Mouse (Mus musculus): ENCODE measurements around the gene Tspyl2. TPM values are rescaled to one million over a fixed set of nuclear protein-coding genes. Genes with fewer than 3 reads are reported as not detected.
A peak's percentile ranks its signal among the peaks of the same experiment; 100 is the strongest.
"Not testable (repeated sequence)": the region's sequence is repeated elsewhere in the genome, so short reads cannot be mapped to it uniquely, and the experiment has no call there.

Gene Tspyl2
- polyA plus RNA-seq, 1 experiment from 2014 or later: 71.6 TPM

- ATAC-seq (ENCODE audit: low FRiP score); H3K9ac ChIP-seq (replicated peaks); H3K4me2 ChIP-seq; H3K36me3 ChIP-seq; H3K27ac ChIP-seq (replicated peaks); H3K4me3 ChIP-seq (replicated peaks); H3K9me3 ChIP-seq (replicated peaks): not testable (repeated sequence)
- peaks cover 46% of the 10 kb centered on the region for H3K27me3 ChIP-seq (replicated peaks)
- peaks cover 11% of the 10 kb centered on the region for H3K4me1 ChIP-seq
Observed at GRCm38 (mm10) chrX:152329400-152329799, 12.8 kb downstream of the Tspyl2 start.

- Histone ChIP-seq H3K9ac (replicated peaks) (no peak overlapping the region; the same call in 1 of the 2 replicates), H3K27me3 (replicated peaks) (peaks cover 38% of the 10 kb centered on the region)
Observed at GRCm38 (mm10) chrX:152327689-152328052, 14.6 kb downstream of the Tspyl2 start.

DNA sequence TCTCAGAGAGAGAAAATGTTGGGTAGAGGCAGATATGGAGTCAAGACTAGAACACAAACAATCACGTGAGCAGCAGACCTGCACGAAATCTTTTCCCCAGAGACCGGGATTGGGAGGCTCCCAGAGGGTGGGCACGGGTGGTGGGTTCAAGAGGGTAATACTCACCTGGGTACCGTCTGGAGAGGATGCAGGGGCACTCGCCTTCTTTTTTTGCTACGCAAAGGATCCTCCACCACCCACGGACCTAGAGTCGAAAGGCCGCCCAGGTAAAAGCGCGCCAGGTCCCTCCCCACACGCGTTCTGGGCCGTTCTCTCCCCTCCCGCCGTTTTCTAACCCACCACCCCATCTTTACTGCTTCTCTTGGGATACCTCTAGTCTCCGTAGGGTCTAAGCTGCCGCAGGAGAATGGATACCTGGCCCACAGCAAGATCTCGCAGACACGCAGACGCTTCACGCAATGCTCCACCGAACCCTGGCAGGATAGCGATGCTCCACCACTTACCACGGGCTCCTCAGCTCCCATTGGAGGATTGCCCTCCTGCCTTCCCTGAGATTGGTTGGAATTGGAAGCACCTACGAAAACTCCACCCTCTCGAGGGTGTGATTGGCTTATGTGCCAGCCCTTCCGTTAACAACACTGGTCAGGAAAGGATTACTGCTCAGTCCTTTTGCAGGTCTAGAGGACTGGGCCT, 15.1 kb downstream of the Tspyl2 start, which contains the start of gene Kantr:
TSS of gene Kantr (minus strand) at position 500 of the 693 bp plus-strand sequence.
- peak; percentile 100 for ATAC-seq (ENCODE audit: low FRiP score)
- H3K4me2 ChIP-seq: peak within 1 kb of the TSS; percentile 57
- H3K27ac ChIP-seq (replicated peaks): peak within 1 kb of the TSS; percentile 77
- H3K4me1 ChIP-seq: peaks cover 11% of the 10 kb centered on the region
- peak within 1 kb of the TSS; percentile 61 for H3K9ac ChIP-seq (replicated peaks)
- H3K27me3 ChIP-seq (replicated peaks): peaks cover 38% of the 10 kb centered on the region
- no peaks in the 10 kb centered on the region for H3K9me3 ChIP-seq (replicated peaks)
- peak within 1 kb of the TSS; percentile 53 for H3K4me3 ChIP-seq (replicated peaks)
- 22% methylated on average over 29 of the region's 29 CpGs for WGBS
- H3K36me3 ChIP-seq: no peaks in the 10 kb centered on the region

More at GRCm38 (mm10) chrX:152327689-152328052, 14.6 kb downstream of the Tspyl2 start:
- H3K36me3 ChIP-seq: no peaks in the 10 kb centered on the region
- ATAC-seq (ENCODE audit: low FRiP score): peak; percentile 11; the same call in 1 of the 2 replicates
- no peaks in the 10 kb centered on the region for H3K9me3 ChIP-seq (replicated peaks)
- whole genome bisulfite sequencing: 23% methylated on average over 8 of the region's 8 CpGs
- peak overlapping the region; percentile 57 for H3K4me2 ChIP-seq
- H3K27ac ChIP-seq (replicated peaks): peak overlapping the region; percentile 58
- peaks cover 11% of the 10 kb centered on the region for H3K4me1 ChIP-seq
- H3K4me3 ChIP-seq (replicated peaks): peak overlapping the region; percentile 53

DNA sequence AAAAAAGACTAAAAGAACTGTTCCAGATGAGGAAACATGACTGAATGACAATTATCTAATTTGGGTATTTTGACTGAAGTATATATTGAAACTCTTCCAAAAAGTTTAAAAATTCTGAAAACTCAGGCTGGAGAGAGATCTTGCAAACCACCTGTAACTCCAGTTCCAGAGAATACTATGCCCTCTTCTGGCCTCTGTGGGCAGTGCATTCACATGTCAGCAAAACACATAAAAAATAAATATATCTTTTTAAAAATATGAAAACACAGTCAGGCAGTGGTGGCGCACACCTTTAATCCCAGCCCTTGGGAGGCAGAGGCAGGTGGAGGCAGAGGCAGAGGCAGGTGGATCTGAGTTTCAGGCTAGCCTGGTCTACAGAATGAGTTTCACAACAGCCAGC, 18.6 kb downstream of the Tspyl2 start:
- no peak overlapping the region for H3K9ac ChIP-seq (replicated peaks)
- peaks cover 11% of the 10 kb centered on the region for H3K4me1 ChIP-seq
- peaks cover 23% of the 10 kb centered on the region for H3K27me3 ChIP-seq (replicated peaks)
- ATAC-seq (ENCODE audit: low FRiP score): no peak
- H3K27ac ChIP-seq (replicated peaks): no peak overlapping the region
- no peaks in the 10 kb centered on the region for H3K9me3 ChIP-seq (replicated peaks)
- H3K4me2 ChIP-seq: no peak overlapping the region
- no peak overlapping the region for H3K4me3 ChIP-seq (replicated peaks)
- 100% methylated on average over 1 of the region's 1 CpGs for WGBS
- no peaks in the 10 kb centered on the region for H3K36me3 ChIP-seq

DNA sequence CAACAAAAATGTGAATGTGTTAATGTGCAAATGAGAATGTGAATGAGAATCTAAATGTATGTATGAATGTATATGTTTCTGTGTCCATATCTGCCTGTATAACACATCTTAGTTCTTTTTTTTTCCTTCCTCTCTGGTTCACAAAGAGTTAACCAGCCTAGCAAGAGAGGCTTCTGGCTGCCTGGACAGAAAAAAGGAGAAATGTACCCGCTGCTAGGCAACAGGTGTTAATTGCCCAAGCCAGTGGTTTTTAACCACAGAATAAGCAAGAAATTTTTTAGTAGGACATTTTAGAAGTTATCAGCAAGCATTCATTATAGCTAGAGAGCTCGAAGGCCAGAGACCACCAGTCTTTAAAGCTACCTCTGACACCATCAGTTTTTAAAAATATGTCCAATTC, 19.4 kb downstream of the Tspyl2 start:
- Histone ChIP-seq H3K27me3 (replicated peaks) (peaks cover 18% of the 10 kb centered on the region), H3K27ac (replicated peaks) (no peak overlapping the region), H3K9ac (replicated peaks) (no peak overlapping the region), H3K4me3 (replicated peaks) (no peak overlapping the region), H3K36me3 (no peaks in the 10 kb centered on the region), H3K4me2 (no peak overlapping the region), H3K9me3 (replicated peaks) (no peaks in the 10 kb centered on the region), H3K4me1 (peaks cover 10% of the 10 kb centered on the region)
- ATAC-seq (ENCODE audit: low FRiP score): no peak
- WGBS: 53% methylated on average over 2 of the region's 2 CpGs

DNA sequence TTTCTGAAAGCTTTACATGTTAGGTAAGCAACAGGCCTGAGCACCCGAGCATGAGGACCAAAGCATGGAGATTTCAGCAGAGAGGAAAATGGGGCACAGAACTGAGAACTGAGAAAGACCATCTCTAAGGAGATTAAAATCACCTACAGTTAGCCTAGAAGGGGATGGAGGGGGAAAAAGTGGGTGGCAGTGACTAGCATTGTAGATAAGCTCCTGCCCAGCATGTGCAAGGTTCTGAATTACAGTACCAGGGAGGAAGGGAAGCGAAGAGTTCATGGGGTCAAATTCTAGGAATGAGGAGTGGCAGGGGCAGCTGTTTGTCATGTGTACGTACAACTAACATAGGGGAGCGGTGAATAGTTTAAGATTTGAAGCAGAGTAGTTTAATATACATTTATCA, 21.7 kb downstream of the Tspyl2 start:
- Histone ChIP-seq H3K9me3 (replicated peaks) (no peaks in the 10 kb centered on the region), H3K36me3 (no peaks in the 10 kb centered on the region), H3K27ac (replicated peaks) (no peak overlapping the region), H3K4me1 (no peaks in the 10 kb centered on the region), H3K9ac (replicated peaks) (no peak overlapping the region), H3K4me3 (replicated peaks) (no peak overlapping the region), H3K27me3 (replicated peaks) (peaks cover 14% of the 10 kb centered on the region; the same call in 1 of the 2 replicates), H3K4me2 (no peak overlapping the region)
- ATAC-seq (ENCODE audit: low FRiP score): no peak
- WGBS: 93% methylated on average over 4 of the region's 4 CpGs

GRCm38 (mm10) chrX:152307942-152308341, 34.3 kb downstream of the Tspyl2 start:
- Histone ChIP-seq H3K9me3 (replicated peaks) (no peaks in the 10 kb centered on the region), H3K36me3 (no peaks in the 10 kb centered on the region), H3K27me3 (replicated peaks) (peaks cover 22% of the 10 kb centered on the region), H3K27ac (replicated peaks) (no peak overlapping the region), H3K4me2 (no peak overlapping the region), H3K4me1 (no peaks in the 10 kb centered on the region), H3K9ac (replicated peaks) (no peak overlapping the region), H3K4me3 (replicated peaks) (no peak overlapping the region)
- ATAC-seq (ENCODE audit: low FRiP score): no peak
- WGBS: 56% methylated on average over 2 of the region's 2 CpGs

DNA sequence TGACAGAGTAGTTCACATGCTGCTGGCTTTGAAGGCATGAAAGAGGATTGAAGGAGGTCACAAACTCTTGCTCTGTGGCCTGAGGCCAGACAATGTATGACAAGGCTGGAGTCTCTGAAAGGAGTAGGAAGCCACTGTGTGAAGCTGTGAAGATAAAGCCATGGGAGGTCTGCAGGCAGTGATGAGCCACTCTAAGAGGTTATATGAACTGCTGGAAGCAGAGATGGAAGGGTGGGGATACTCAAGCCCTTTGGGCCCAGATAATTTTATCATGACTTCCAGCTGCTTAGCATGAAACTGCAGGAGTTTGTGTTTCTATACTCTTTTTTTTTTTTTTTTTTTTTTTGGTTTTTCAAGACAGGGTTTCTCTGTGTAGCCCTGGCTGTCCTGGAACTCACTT, 34.9 kb downstream of the Tspyl2 start:
- Histone ChIP-seq H3K9me3 (replicated peaks) (no peaks in the 10 kb centered on the region), H3K27me3 (replicated peaks) (peaks cover 22% of the 10 kb centered on the region), H3K4me1 (no peaks in the 10 kb centered on the region), H3K36me3 (no peaks in the 10 kb centered on the region), H3K4me3 (replicated peaks) (no peak overlapping the region), H3K27ac (replicated peaks) (no peak overlapping the region), H3K9ac (replicated peaks) (no peak overlapping the region), H3K4me2 (no peak overlapping the region)
- no peak for ATAC-seq (ENCODE audit: low FRiP score)

DNA sequence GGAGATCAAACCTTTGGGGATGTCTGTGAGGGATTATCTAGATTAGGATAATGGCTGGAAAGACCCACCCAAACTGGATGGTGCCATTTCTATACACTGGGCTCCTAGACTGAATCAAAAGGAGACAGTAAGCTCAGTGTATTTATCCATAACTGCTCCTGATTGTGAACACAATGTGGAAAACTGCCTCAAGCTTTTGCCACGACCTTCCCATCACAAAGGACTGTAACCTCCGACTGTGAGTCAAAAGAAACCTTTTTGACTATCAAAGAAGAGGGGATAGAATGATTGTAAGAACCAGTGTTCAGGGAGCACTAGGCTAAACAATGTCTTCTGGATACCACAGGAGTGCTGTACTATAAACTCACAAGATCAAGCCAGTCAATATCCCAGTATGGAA, 36.0 kb downstream of the Tspyl2 start:
- Histone ChIP-seq H3K4me1 (no peaks in the 10 kb centered on the region), H3K9ac (replicated peaks) (no peak overlapping the region), H3K36me3 (no peaks in the 10 kb centered on the region), H3K4me2 (no peak overlapping the region), H3K9me3 (replicated peaks) (no peaks in the 10 kb centered on the region), H3K4me3 (replicated peaks) (no peak overlapping the region), H3K27me3 (replicated peaks) (peaks cover 31% of the 10 kb centered on the region), H3K27ac (replicated peaks) (no peak overlapping the region)
- no peak for ATAC-seq (ENCODE audit: low FRiP score)
- WGBS: 69% methylated on average over 2 of the region's 2 CpGs

DNA sequence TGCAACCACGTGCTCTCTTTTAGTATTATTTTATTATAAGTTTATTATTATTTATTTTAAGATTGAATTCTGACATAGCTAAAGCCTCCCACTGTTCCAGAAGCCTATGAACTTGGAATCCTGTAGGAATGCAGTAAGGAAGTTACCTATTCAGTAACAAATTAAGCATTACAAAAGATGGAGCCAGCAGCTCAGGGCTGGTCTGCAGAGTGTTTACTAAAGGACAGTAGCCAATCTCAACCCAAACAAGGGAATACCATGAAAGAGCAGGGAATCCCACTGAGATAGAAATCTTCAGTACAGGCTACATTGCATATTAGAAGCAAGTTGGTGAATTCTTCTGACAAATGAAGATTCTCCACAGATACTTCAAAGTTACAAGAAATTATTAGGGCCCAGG, 55.2 kb downstream of the Tspyl2 start:
- not testable (repeated sequence) for H3K4me1 ChIP-seq; ATAC-seq (ENCODE audit: low FRiP score); H3K4me3 ChIP-seq (replicated peaks); H3K4me2 ChIP-seq; H3K27me3 ChIP-seq (replicated peaks); H3K27ac ChIP-seq (replicated peaks); H3K9me3 ChIP-seq (replicated peaks); H3K36me3 ChIP-seq; H3K9ac ChIP-seq (replicated peaks)
- 69% methylated on average over 1 of the region's 1 CpGs for WGBS
